Mouse (Mus musculus): ENCODE measurements around the gene Timp4. TPM values are rescaled to one million over a fixed set of nuclear protein-coding genes. Genes with fewer than 3 reads are reported as not detected.

Gene Timp4
- total and polyA plus RNA-seq, 3 experiments: not detected

GRCm38 (mm10) chr6:115274705-115275104, 22.7 kb upstream of the Timp4 start:
- DNase-seq (ENCODE audit: extremely low read depth): no peak
- dilution Hi-C loops (cut with MboI; ENCODE audit: extremely low pct_ligation_motif_present, extremely low pct_unique_long_range_greater_than_20kb, low sequenced_read_pairs): no loop called here
- no peak overlapping the region for H3K27ac ChIP-seq (ENCODE audit: insufficient read depth, low read depth)
- no peak overlapping the region for H3K4me2 ChIP-seq (ENCODE audit: insufficient read depth, low read depth, poor library complexity, severe bottlenecking)
- no peaks in the 10 kb centered on the region for H3K79me2 ChIP-seq (replicated peaks; ENCODE audit: control insufficient read depth, extremely low read depth, insufficient read depth, poor library complexity, severe bottlenecking)
- in situ Hi-C loops (cut with MboI; ENCODE audit: low pct_ligation_motif_present, low pct_unique_long_range_greater_than_20kb, low sequenced_read_pairs): loop anchor here (10.0 to 25.0 kb wide), 2 partner anchors 260 to 337 kb away; no protein-coding TSS in a partner anchor
- H3K9me3 ChIP-seq (replicated peaks; ENCODE audit: low read length): no peaks in the 10 kb centered on the region
- H3K27me3 ChIP-seq (replicated peaks): no peaks in the 10 kb centered on the region
- H3K4me3 ChIP-seq (replicated peaks in 1 of 3; ENCODE audit: low read depth in 2 of 3, low read length in 2 of 3, poor library complexity in 1 of 3): no peak overlapping the region
- H3K9ac ChIP-seq (ENCODE audit: insufficient read depth, low read depth): no peak overlapping the region
- TF ChIP-seq USF2 (conservative IDR thresholded peaks at IDR 0.05; ENCODE audit: low read depth, low read length): no peak
- TF ChIP-seq CHD2 (IDR thresholded peaks at IDR 0.05; ENCODE audit: low read length): no peak
- TF ChIP-seq KAT2A (IDR thresholded peaks at IDR 0.05; ENCODE audit: insufficient replicate concordance, low read length): no peak
- TF ChIP-seq MYC (IDR thresholded peaks at IDR 0.05; ENCODE audit: low read depth, low read length): no peak
- TF ChIP-seq E2F4 (IDR thresholded peaks at IDR 0.05; ENCODE audit: insufficient replicate concordance, low read depth, low read length): no peak
- TF ChIP-seq ZKSCAN1 (IDR thresholded peaks at IDR 0.05; ENCODE audit: borderline replicate concordance, low read depth, low read length): no peak
- TF ChIP-seq EP300 (IDR thresholded peaks at IDR 0.05; ENCODE audit: low read length): no peak
- TF ChIP-seq JUN (IDR thresholded peaks at IDR 0.05; ENCODE audit: insufficient read depth, low read depth, low read length): no peak
- TF ChIP-seq MXI1 (IDR thresholded peaks at IDR 0.05; ENCODE audit: low read depth, low read length): no peak
- TF ChIP-seq ZMIZ1 (IDR thresholded peaks at IDR 0.05; ENCODE audit: low read depth, low read length): no peak
- TF ChIP-seq MAFK (IDR thresholded peaks at IDR 0.05; ENCODE audit: insufficient replicate concordance, low read length): no peak
- no peak for TF ChIP-seq GABPA (IDR thresholded peaks at IDR 0.05; ENCODE audit: insufficient replicate concordance, low read depth, low read length)
- TF ChIP-seq UBTF (IDR thresholded peaks at IDR 0.05; ENCODE audit: low read depth, low read length): no peak
- no peak for TF ChIP-seq NRF1 (IDR thresholded peaks at IDR 0.05; ENCODE audit: low read depth, low read length)
- peaks cover 5 to 31% of the 10 kb centered on the region in 2 experiments; a peak in 3 of 4 replicates for H3K4me1 ChIP-seq (ENCODE audit: control insufficient read depth in 1 of 2, insufficient read depth in 2 of 2)
- H3K36me3 ChIP-seq (replicated peaks in 1 of 2; ENCODE audit: control insufficient read depth in 1 of 2, insufficient read depth in 1 of 2, low read length in 1 of 2): no peaks in the 10 kb centered on the region

GRCm38 (mm10) chr6:115273346-115273745, 21.3 kb upstream of the Timp4 start:
- no peak overlapping the region for H3K4me2 ChIP-seq (ENCODE audit: insufficient read depth, low read depth, poor library complexity, severe bottlenecking)
- no peak overlapping the region for H3K9ac ChIP-seq (ENCODE audit: insufficient read depth, low read depth)
- no peaks in the 10 kb centered on the region for H3K36me3 ChIP-seq (replicated peaks in 1 of 2; ENCODE audit: control insufficient read depth in 1 of 2, insufficient read depth in 1 of 2, low read length in 1 of 2)
- H3K27me3 ChIP-seq (replicated peaks): no peaks in the 10 kb centered on the region
- H3K27ac ChIP-seq (ENCODE audit: insufficient read depth, low read depth): no peak overlapping the region
- H3K79me2 ChIP-seq (replicated peaks; ENCODE audit: control insufficient read depth, extremely low read depth, insufficient read depth, poor library complexity, severe bottlenecking): no peaks in the 10 kb centered on the region
- H3K4me1 ChIP-seq (ENCODE audit: control insufficient read depth in 1 of 2, insufficient read depth in 2 of 2): peaks cover 0 to 20% of the 10 kb centered on the region in 2 experiments; a peak in 2 of 4 replicates
- DNase-seq (ENCODE audit: extremely low read depth): no peak
- H3K4me3 ChIP-seq (replicated peaks in 1 of 3; ENCODE audit: low read depth in 2 of 3, low read length in 2 of 3, poor library complexity in 1 of 3): no peak overlapping the region
- TF ChIP-seq ETS1 (conservative IDR thresholded peaks at IDR 0.05; ENCODE audit: low read depth, low read length) (no peak), ZNF384 (IDR thresholded peaks at IDR 0.05; ENCODE audit: low read depth, low read length) (no peak), PAX5 (IDR thresholded peaks at IDR 0.05; ENCODE audit: low read length) (no peak), MAFK (IDR thresholded peaks at IDR 0.05; ENCODE audit: insufficient replicate concordance, low read length) (no peak), ELF1 (IDR thresholded peaks at IDR 0.05; ENCODE audit: low read depth, low read length) (no peak), CHD1 (IDR thresholded peaks at IDR 0.05; ENCODE audit: low read depth, low read length) (no peak), RCOR1 (conservative IDR thresholded peaks at IDR 0.05; ENCODE audit: low read depth, low read length) (no peak), TCF12 (IDR thresholded peaks at IDR 0.05; ENCODE audit: low read depth, low read length) (no peak), RAD21 (IDR thresholded peaks at IDR 0.05; ENCODE audit: low read depth, low read length) (no peak), KAT2A (IDR thresholded peaks at IDR 0.05; ENCODE audit: insufficient replicate concordance, low read length) (no peak), MAZ (IDR thresholded peaks at IDR 0.05; ENCODE audit: low read depth, low read length) (no peak), SMC3 (IDR thresholded peaks at IDR 0.05; ENCODE audit: low read depth, low read length) (no peak), MXI1 (IDR thresholded peaks at IDR 0.05; ENCODE audit: low read depth, low read length) (no peak), MYC (IDR thresholded peaks at IDR 0.05; ENCODE audit: low read depth, low read length) (no peak), CHD2 (IDR thresholded peaks at IDR 0.05; ENCODE audit: low read length) (no peak), ZC3H11A (IDR thresholded peaks at IDR 0.05; ENCODE audit: low read depth, low read length) (no peak)
- in situ Hi-C loops (cut with MboI; ENCODE audit: low pct_ligation_motif_present, low pct_unique_long_range_greater_than_20kb, low sequenced_read_pairs): loop anchor here (10.0 to 25.0 kb wide), 2 partner anchors 261 to 336 kb away; no protein-coding TSS in a partner anchor
- no peaks in the 10 kb centered on the region for H3K9me3 ChIP-seq (replicated peaks; ENCODE audit: low read length)
- dilution Hi-C loops (cut with MboI; ENCODE audit: extremely low pct_ligation_motif_present, extremely low pct_unique_long_range_greater_than_20kb, low sequenced_read_pairs): no loop called here

Data from CH12.LX (cell line).